Mouse (Mus musculus) urinary bladder, postnatal 36 days (tissue): ENCODE results near the gene Nod1.
"Not testable (repeated sequence)": the region's sequence is repeated elsewhere in the genome, so short reads cannot be mapped to it uniquely, and the experiment has no call there.

Experiments
- DNase-seq, 2 experiments: peaks; one replicate each; pipeline ENCODE4 v3.0.0; 2022; ENCODE audit warnings: low spot score in 2 of 2, mixed read lengths in 1 of 2

Gene Nod1

GRCm38 (mm10) chr6:54983526-54984050 is 11.2 kb upstream of the Nod1 start:
- no peak for DNase-seq

- no peak for DNase-seq
These were observed 7.0 kb upstream of the Nod1 start for GRCm38 (mm10) chr6:54979426-54979825.

GRCm38 (mm10) chr6:54975616-54976015 is 3.2 kb upstream of the Nod1 start:
- no peak for DNase-seq

GRCm38 (mm10) chr6:54974501-54974900 is 2.1 kb upstream of the Nod1 start:
- no peak for DNase-seq

GRCm38 (mm10) chr6:54972929-54973211 is 458 bp upstream of the Nod1 start:
- no peak for DNase-seq

GRCm38 (mm10) chr6:54971731-54972110 is 691 bp downstream of the Nod1 start:
- peak in 1 of 2 experiments; percentile 23 for DNase-seq

GRCm38 (mm10) chr6:54970506-54970905 is 1.9 kb downstream of the Nod1 start:
- no peak for DNase-seq

- DNase-seq, result no peak
These were observed 2.6 kb downstream of the Nod1 start for GRCm38 (mm10) chr6:54969801-54970200.

GRCm38 (mm10) chr6:54967591-54967990 is 4.8 kb downstream of the Nod1 start:
- no peak for DNase-seq

- DNase-seq, result no peak
These were observed 7.2 kb downstream of the Nod1 start for GRCm38 (mm10) chr6:54965234-54965633.

- DNase-seq, result no peak
These were observed 7.7 kb downstream of the Nod1 start for GRCm38 (mm10) chr6:54964755-54965154.

- no peak for DNase-seq
These were observed 8.8 kb downstream of the Nod1 start for GRCm38 (mm10) chr6:54963599-54963998.

- DNase-seq, result no peak
These were observed 14.8 kb downstream of the Nod1 start for GRCm38 (mm10) chr6:54957655-54958054.

GRCm38 (mm10) chr6:54956425-54956824 is 16.0 kb downstream of the Nod1 start:
- no peak for DNase-seq

- DNase-seq, result no peak
These were observed 16.5 kb downstream of the Nod1 start for GRCm38 (mm10) chr6:54955949-54956348.

GRCm38 (mm10) chr6:54954659-54955414 is 17.6 kb downstream of the Nod1 start:
- DNase-seq, result peak; percentile 52 to 76

GRCm38 (mm10) chr6:54953399-54953798 is 19.0 kb downstream of the Nod1 start:
- DNase-seq, result not testable (repeated sequence)

- DNase-seq, result no peak
These were observed 19.9 kb downstream of the Nod1 start for GRCm38 (mm10) chr6:54952542-54952941.

- DNase-seq, result no peak
These were observed 23.7 kb downstream of the Nod1 start for GRCm38 (mm10) chr6:54948682-54949081.

- no peak for DNase-seq
These were observed 26.0 kb downstream of the Nod1 start for GRCm38 (mm10) chr6:54946241-54946953.

GRCm38 (mm10) chr6:54944551-54944950 is 27.9 kb downstream of the Nod1 start:
- DNase-seq, result no peak

GRCm38 (mm10) chr6:54943753-54944152 is 28.7 kb downstream of the Nod1 start:
- DNase-seq, result no peak

GRCm38 (mm10) chr6:54943292-54943691 is 29.1 kb downstream of the Nod1 start:
- no peak for DNase-seq
